Mouse (Mus musculus) ES-E14 (cell line): ENCODE measurements around the gene Cd9. TPM values are rescaled to one million over a fixed set of nuclear protein-coding genes. Genes with fewer than 3 reads are reported as not detected.

Experiments
- DNase-seq: peaks from one replicate; pipeline ENCODE4 v3.0.0-alpha.2; 2013; ENCODE audit warnings: low read depth, low spot score
- H3K27ac ChIP-seq: 2 replicates; pipeline ENCODE4 v1.5.1; 2012; ENCODE audit warnings: low read depth, mild to moderate bottlenecking, low read length, moderate library complexity, mixed read lengths; ENCODE audit not compliant: poor library complexity, insufficient read depth, severe bottlenecking
- H3K36me3 ChIP-seq: 2 replicates; pipeline ENCODE4 v1.6.1; 2012; ENCODE audit warnings: mild to moderate bottlenecking, low read length, moderate library complexity, mixed read lengths; ENCODE audit not compliant: control insufficient read depth, poor library complexity, insufficient read depth, severe bottlenecking
- H3K4me1 ChIP-seq, 2 experiments: fragments of 150-350 bp in 1 of 2; sonication (generic) in 1 of 2; 2 replicates each; pipeline ENCODE4 v1.6.1; 2012; ENCODE audit warnings: low read length in 2 of 2, mild to moderate bottlenecking in 1 of 2, mixed read lengths in 1 of 2; ENCODE audit not compliant: control insufficient read depth in 2 of 2, insufficient read depth in 2 of 2, poor library complexity in 1 of 2
- H3K4me3 ChIP-seq, 2 experiments: fragments of 150-350 bp in 1 of 2; sonication (generic) in 1 of 2; 2 replicates each; pipeline ENCODE4 v1.5.1; 2012; ENCODE audit warnings: low read length in 2 of 2, low read depth in 1 of 2, mild to moderate bottlenecking in 1 of 2, mixed read lengths in 1 of 2; ENCODE audit not compliant: insufficient read depth in 1 of 2, poor library complexity in 1 of 2, severe bottlenecking in 1 of 2
- H3K9ac ChIP-seq: 2 replicates; pipeline ENCODE4 v1.6.1; 2012; ENCODE audit warnings: low read depth, mild to moderate bottlenecking, low read length, mixed read lengths; ENCODE audit not compliant: poor library complexity, insufficient read depth, severe bottlenecking
- H3K9me3 ChIP-seq: fragments of 150-350 bp; sonication (generic); 2 replicates; pipeline ENCODE4 v1.6.1; 2012; ENCODE audit warnings: low read depth, mild to moderate bottlenecking, low read length; ENCODE audit not compliant: control insufficient read depth, insufficient read depth
- CHD2 ChIP-seq: IDR thresholded peaks from 2 replicates; pipeline ENCODE4 v1.6.1; 2014; ENCODE audit warnings: mild to moderate bottlenecking, low read depth, low read length, inconsistent platforms
- HCFC1 ChIP-seq: IDR thresholded peaks from 2 replicates; pipeline ENCODE4 v1.6.1; 2012; ENCODE audit warnings: low read length, inconsistent platforms, borderline replicate concordance; ENCODE audit not compliant: insufficient read depth
- MAFK ChIP-seq: IDR thresholded peaks from 2 replicates; pipeline ENCODE4 v1.6.1; 2014; ENCODE audit warnings: mild to moderate bottlenecking, low read depth, low read length, inconsistent platforms; ENCODE audit not compliant: insufficient read depth
- ZC3H11A ChIP-seq: IDR thresholded peaks from 2 replicates; pipeline ENCODE4 v1.6.1; 2012; ENCODE audit warnings: low read depth, mild to moderate bottlenecking, inconsistent platforms, low read length, borderline replicate concordance
- ZNF384 ChIP-seq: IDR thresholded peaks from 2 replicates; pipeline ENCODE4 v1.6.1; 2012; ENCODE audit warnings: low read depth, low read length, inconsistent platforms
- in situ Hi-C, 2 experiments: fragments of 600-800 bp; cut with MboI; formaldehyde crosslinking; loops; one replicate each; pipeline ENCODE4 v1.15.1; 2025; ENCODE audit warnings: low sequenced_read_pairs in 2 of 2, inconsistent platforms in 1 of 2; ENCODE audit not compliant: unreplicated experiment in 2 of 2
- total RNA-seq: library from RNA; depleted of rRNA; stranded (reverse); fragments of 300-350 nt; gene quantifications from 2 replicates; pipeline ENCODE4 v1.2.3, GENCODE M21; 2012

Gene Cd9
- total RNA-seq, 1 experiment: 228 TPM

DNA sequence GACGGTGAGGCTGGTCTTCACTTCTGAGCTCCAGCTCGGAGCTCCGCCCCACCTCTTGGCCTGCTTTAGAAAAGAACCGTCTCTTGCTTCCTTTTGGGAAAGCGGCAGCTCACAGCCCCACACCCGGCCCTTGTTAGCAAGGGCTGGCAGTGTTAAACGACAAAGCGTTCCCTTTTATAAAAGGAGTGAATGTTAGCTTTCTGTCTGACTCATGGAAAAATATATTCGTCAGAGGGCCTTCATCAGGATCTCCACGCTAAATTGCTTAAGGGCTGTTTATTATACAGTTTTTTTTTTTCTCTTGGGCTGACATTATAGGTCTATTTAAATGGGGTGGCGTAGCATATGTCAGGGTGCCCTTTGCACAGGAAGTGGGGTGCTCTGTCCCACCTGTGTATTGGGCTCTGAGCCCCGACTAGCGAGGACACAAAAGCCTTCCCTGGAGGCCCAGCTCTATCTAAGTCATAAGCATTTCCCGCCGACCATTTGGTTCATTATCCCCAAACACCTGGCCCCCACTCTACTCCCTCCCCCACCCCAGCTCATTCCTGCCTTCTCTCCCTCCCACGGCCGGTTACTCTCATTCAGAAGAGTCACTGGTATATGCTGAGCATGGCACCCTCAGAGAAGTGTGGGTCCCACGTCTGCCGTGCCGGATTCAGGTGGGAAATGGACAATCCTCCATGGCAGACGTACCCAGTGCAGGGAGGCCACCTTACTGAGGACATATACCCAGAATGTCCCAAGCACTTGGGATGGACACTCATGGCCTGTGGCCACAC lies 26.2 kb downstream of the Cd9 start:
- Histone ChIP-seq H3K4me1 (peaks cover 0 to 14% of the 10 kb centered on the region in 2 experiments; a peak in 2 of 4 replicates), H3K9me3 (no peaks in the 10 kb centered on the region), H3K27ac (no peak overlapping the region), H3K4me3 (no peak overlapping the region), H3K9ac (no peak overlapping the region), H3K36me3 (peaks cover 37% of the 10 kb centered on the region; the same call in 1 of the 2 replicates)
- in situ Hi-C loops: no loop called here
- TF ChIP-seq ZNF384: no peak
- no peak for TF ChIP-seq MAFK
- no peak for TF ChIP-seq ZC3H11A
- no peak for DNase-seq

DNA sequence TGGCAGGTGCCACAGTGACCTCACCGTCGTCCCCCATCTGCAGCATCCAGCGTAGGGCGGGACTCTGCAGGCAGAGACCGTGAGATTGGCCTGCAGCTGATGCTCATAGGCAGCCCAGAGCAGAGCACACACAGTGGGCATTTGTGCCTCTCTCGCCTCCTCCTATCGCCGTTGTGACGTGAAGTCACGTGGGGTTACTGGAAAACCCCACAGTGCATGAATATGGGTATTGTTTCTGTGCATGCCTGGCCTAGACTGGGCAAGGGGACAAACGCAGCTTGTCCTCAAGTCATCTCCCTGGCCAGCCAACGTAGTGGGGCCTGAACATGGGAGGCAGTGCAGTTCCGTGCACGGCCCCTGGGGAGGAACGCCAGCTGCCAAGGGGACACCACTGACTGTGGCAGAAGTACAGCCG lies 27.3 kb downstream of the Cd9 start:
- peaks cover 44% of the 10 kb centered on the region for H3K36me3 ChIP-seq
- DNase-seq: no peak
- H3K4me3 ChIP-seq: no peak overlapping the region
- no peak overlapping the region for H3K9ac ChIP-seq
- no peak for TF ChIP-seq HCFC1
- TF ChIP-seq ZC3H11A: no peak
- TF ChIP-seq MAFK: no peak
- in situ Hi-C loops: no loop called here
- H3K27ac ChIP-seq: no peak overlapping the region; the same call in 1 of the 2 replicates
- no peaks in the 10 kb centered on the region for H3K9me3 ChIP-seq
- peaks cover 0 to 12% of the 10 kb centered on the region in 2 experiments; a peak in 2 of 4 replicates for H3K4me1 ChIP-seq

DNA sequence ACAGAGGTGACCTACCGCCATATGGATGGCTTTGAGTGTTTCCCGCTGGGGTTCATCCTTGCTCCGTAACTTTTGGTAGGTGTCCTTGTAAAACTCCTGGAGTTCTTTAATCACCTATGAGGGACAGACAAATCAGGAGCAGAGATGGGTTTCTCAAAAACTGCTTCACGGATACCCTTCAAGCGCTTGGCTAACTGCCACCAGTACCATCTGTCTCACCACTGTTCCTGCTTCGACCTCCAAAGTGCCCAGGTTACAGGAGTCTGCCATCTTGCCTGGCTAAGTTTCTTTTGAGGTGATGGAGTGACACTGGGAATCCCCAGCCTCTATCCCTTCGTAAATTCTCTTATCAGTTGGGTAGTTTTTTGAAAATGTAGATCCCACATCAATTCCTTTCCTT lies 32.3 kb downstream of the Cd9 start:
- in situ Hi-C loops: no loop called here
- peaks cover 3 to 7% of the 10 kb centered on the region in 2 experiments; a peak in 2 of 4 replicates for H3K4me1 ChIP-seq
- H3K9me3 ChIP-seq: no peaks in the 10 kb centered on the region
- DNase-seq: no peak
- peaks cover 60% of the 10 kb centered on the region for H3K36me3 ChIP-seq
- no peak overlapping the region for H3K4me3 ChIP-seq
- TF ChIP-seq ZC3H11A (no peak), ZNF384 (no peak), MAFK (no peak), CHD2 (no peak), HCFC1 (no peak)
- H3K9ac ChIP-seq: no peak overlapping the region
- no peak overlapping the region for H3K27ac ChIP-seq

DNA sequence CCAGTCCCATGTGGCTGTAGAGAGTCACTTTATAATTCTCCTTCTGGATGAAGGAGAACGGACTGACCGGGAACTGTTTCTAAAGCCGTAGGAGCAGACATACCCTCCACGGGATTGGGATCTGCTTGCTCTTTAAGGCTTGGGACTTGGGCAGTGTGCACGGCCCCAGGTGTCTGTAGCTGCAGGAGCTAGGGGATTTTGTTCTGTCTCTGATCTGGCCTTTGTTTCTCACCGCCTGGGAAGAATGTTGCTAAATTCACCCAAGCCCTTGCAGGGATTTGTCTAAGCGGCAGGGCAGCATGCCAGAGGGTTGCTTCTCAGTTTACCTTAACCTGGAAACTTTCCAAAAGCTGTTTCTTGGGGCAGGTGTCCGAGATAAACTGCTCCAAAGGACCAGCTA lies 32.8 kb downstream of the Cd9 start:
- Histone ChIP-seq H3K9ac (no peak overlapping the region), H3K4me1 (peaks cover 3 to 6% of the 10 kb centered on the region in 2 experiments; a peak in 2 of 4 replicates), H3K4me3 (no peak overlapping the region), H3K27ac (no peak overlapping the region), H3K36me3 (peaks cover 57% of the 10 kb centered on the region), H3K9me3 (no peaks in the 10 kb centered on the region)
- DNase-seq: no peak
- no peak for TF ChIP-seq HCFC1
- no peak for TF ChIP-seq ZC3H11A
- TF ChIP-seq CHD2: no peak
- TF ChIP-seq MAFK: no peak
- in situ Hi-C loops: no loop called here

DNA sequence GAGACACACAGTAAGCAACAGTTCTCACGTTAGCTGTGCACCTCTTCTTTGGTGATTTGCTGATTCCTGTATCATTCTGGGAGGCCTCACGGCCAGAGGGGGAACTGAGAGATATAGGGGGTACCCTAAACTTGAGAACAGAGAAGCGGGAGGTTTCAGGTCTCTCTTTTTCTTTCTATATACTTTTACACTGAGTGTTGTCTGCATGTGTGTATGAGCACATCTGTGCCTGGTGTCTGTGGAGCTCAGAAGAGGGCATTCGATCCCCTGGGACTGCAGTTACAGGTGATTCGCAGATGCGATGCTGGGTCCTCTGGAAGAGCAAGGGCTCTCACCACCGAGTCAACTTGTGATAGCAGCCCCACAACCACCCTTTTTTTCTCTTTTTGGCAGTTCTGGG lies 33.3 kb downstream of the Cd9 start:
- in situ Hi-C loops: no loop called here
- peaks cover 55% of the 10 kb centered on the region for H3K36me3 ChIP-seq
- H3K4me3 ChIP-seq: no peak overlapping the region
- TF ChIP-seq HCFC1 (no peak), ZC3H11A (no peak), MAFK (no peak), ZNF384 (no peak), CHD2 (no peak)
- no peak overlapping the region for H3K9ac ChIP-seq
- H3K4me1 ChIP-seq: peaks cover 3 to 8% of the 10 kb centered on the region in 2 experiments; a peak in 3 of 4 replicates
- H3K9me3 ChIP-seq: no peaks in the 10 kb centered on the region
- DNase-seq: no peak
- H3K27ac ChIP-seq: no peak overlapping the region
